Mouse (Mus musculus): ENCODE results near the gene Cnn2. TPM values are rescaled to one million over a fixed set of nuclear protein-coding genes. Genes with fewer than 3 reads are reported as not detected.
"Not testable (repeated sequence)": the region's sequence is repeated elsewhere in the genome, so short reads cannot be mapped to it uniquely, and the experiment has no call there.

Cnn2 gene
- polyA plus RNA-seq, 1 experiment: 4.4 TPM

GRCm38 (mm10) chr10:80032799-80033480 is 44.6 kb downstream of the Cnn2 start:
- Histone ChIP-seq H3K27ac (ENCODE audit: control insufficient read depth, insufficient read depth, low read depth, low read length) (no peak overlapping the region), H3K4me1 (ENCODE audit: control insufficient read depth, insufficient read depth, low read length) (peaks cover 9% of the 10 kb centered on the region), H3K27me3 (ENCODE audit: control insufficient read depth, insufficient read depth, low read length) (no peaks in the 10 kb centered on the region), H3K36me3 (ENCODE audit: control insufficient read depth, insufficient read depth, low read length) (no peaks in the 10 kb centered on the region), H3K4me3 (ENCODE audit: control insufficient read depth, low read depth, low read length) (no peak overlapping the region)
- TF ChIP-seq CTCF (IDR thresholded peaks at IDR 0.05; ENCODE audit: control insufficient read depth, insufficient read depth, insufficient replicate concordance, low read depth, low read length) (no peak), POLR2A (IDR thresholded peaks at IDR 0.05; ENCODE audit: control insufficient read depth, low read depth, low read length) (no peak)

DNA sequence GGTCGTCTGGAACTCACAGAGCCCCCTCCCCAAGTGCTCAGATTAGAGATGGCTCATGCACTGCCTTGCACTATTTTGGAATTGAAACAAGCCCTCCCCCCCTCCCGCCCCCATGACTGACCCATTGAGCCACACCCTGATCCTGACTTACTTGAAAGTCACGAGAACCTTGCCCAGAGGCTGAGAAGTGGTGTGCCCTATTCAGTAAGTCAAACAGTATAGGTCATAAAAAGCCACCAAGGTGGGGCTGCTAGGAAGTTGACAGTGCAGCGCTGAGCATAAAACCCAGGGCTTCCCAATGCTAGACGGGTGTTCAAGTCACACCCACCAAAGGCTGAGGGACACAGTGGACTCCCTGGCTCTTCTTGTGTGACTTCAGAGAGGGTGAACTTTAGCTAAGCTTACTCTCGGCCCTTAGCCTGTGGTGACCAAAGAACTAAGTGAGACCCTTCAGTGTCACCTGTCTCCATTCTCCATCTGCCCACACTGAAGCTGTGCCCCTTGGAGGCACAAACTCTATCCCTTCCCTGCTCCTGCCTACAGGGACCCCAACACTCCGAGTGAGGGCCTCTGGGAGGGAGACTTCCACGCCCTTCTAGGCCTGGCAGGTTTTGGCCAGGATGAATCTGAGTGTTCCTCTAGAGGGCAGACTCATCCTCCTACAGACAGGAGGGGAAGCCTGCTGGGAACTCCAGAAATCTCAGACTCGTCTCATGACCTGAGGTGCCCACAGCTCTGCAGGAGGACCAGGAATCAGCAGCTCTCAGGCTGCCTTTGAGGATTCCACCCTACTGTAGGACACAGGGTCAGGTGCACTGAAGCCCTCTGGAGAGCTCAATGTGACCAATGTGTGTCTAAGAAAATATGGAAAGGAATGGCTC is 45.4 kb downstream of the Cnn2 start:
- Histone ChIP-seq H3K4me1 (ENCODE audit: control insufficient read depth, insufficient read depth, low read length) (peaks cover 8% of the 10 kb centered on the region), H3K4me3 (ENCODE audit: control insufficient read depth, low read depth, low read length) (no peak overlapping the region), H3K27me3 (ENCODE audit: control insufficient read depth, insufficient read depth, low read length) (no peaks in the 10 kb centered on the region), H3K27ac (ENCODE audit: control insufficient read depth, insufficient read depth, low read depth, low read length) (peak overlapping the region; percentile 37; the same call in 1 of the 2 replicates), H3K36me3 (ENCODE audit: control insufficient read depth, insufficient read depth, low read length) (no peaks in the 10 kb centered on the region)
- TF ChIP-seq POLR2A (IDR thresholded peaks at IDR 0.05; ENCODE audit: control insufficient read depth, low read depth, low read length): no peak
- TF ChIP-seq CTCF (IDR thresholded peaks at IDR 0.05; ENCODE audit: control insufficient read depth, insufficient read depth, insufficient replicate concordance, low read depth, low read length): peak; percentile 31; the same call in 1 of the 2 replicates

DNA sequence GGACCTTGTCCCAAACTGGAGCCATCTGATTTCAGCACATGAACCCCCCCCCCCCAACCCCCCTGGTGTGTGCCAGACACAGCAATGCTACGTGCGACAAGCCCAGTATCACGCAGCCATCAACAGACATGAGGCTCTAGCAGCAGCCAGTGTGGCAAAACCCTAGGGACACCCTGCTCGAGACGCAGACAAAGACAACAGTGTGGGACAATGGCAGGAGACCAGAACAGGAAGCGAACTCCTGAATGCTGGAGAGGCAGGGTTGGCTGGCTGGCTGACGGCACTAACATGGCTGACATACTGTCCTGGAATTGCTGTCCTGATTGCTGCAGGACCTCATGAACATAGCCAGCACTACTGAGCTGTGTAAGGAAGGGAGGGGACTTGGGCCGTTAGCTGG is 46.8 kb downstream of the Cnn2 start:
- no peak for TF ChIP-seq CTCF (IDR thresholded peaks at IDR 0.05; ENCODE audit: control insufficient read depth, insufficient read depth, insufficient replicate concordance, low read depth, low read length)
- no peaks in the 10 kb centered on the region for H3K27me3 ChIP-seq (ENCODE audit: control insufficient read depth, insufficient read depth, low read length)
- H3K27ac ChIP-seq (ENCODE audit: control insufficient read depth, insufficient read depth, low read depth, low read length): no peak overlapping the region
- H3K36me3 ChIP-seq (ENCODE audit: control insufficient read depth, insufficient read depth, low read length): no peaks in the 10 kb centered on the region
- H3K4me1 ChIP-seq (ENCODE audit: control insufficient read depth, insufficient read depth, low read length): peaks cover 7% of the 10 kb centered on the region
- no peak overlapping the region for H3K4me3 ChIP-seq (ENCODE audit: control insufficient read depth, low read depth, low read length)

DNA sequence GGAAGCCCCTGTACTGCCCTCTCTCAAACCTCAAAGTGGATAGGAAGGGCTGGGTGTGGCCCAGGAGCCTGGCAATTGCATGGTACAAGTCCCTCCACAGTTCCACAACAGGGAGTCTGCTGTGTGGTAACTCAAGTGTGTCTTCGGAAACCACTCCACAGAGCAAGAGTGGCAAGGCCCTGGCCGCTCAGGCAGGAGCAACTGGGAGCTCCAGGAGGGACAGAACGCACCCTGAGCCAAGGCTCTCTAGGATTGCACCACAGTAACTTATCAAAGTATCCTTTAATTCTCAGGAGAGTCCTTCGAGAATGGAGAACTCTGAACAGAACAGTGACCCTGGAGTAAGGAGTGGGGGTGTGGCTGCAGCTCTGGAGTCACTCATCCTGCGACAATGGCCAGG is 47.3 kb downstream of the Cnn2 start:
- no peaks in the 10 kb centered on the region for H3K27me3 ChIP-seq (ENCODE audit: control insufficient read depth, insufficient read depth, low read length)
- no peaks in the 10 kb centered on the region for H3K36me3 ChIP-seq (ENCODE audit: control insufficient read depth, insufficient read depth, low read length)
- peaks cover 7% of the 10 kb centered on the region for H3K4me1 ChIP-seq (ENCODE audit: control insufficient read depth, insufficient read depth, low read length)
- H3K4me3 ChIP-seq (ENCODE audit: control insufficient read depth, low read depth, low read length): no peak overlapping the region
- no peak overlapping the region for H3K27ac ChIP-seq (ENCODE audit: control insufficient read depth, insufficient read depth, low read depth, low read length)
- TF ChIP-seq CTCF (IDR thresholded peaks at IDR 0.05; ENCODE audit: control insufficient read depth, insufficient read depth, insufficient replicate concordance, low read depth, low read length): no peak
- no peak for TF ChIP-seq POLR2A (IDR thresholded peaks at IDR 0.05; ENCODE audit: control insufficient read depth, low read depth, low read length)

DNA sequence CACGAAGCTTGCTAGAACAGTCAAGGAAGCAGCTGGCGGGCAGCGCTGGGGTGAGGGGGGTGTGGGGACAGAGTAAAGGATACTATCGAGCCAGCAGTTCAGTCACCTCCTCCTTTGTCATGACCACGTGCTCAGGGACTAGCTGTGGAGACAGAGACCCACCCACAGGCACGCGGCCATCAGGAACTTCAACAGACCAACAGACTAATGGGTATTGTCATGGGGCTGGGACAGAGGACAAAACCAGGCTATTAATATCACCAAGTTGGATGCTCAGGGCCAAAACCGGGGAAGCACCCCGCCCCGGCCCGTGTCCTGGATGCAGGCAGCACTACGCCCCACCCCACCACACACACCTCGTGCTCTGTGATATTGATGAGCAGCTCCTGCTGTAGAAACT is 48.4 kb downstream of the Cnn2 start:
- no peaks in the 10 kb centered on the region for H3K27me3 ChIP-seq (ENCODE audit: control insufficient read depth, insufficient read depth, low read length)
- no peaks in the 10 kb centered on the region for H3K36me3 ChIP-seq (ENCODE audit: control insufficient read depth, insufficient read depth, low read length)
- H3K4me1 ChIP-seq (ENCODE audit: control insufficient read depth, insufficient read depth, low read length): peaks cover 7% of the 10 kb centered on the region
- no peak overlapping the region for H3K27ac ChIP-seq (ENCODE audit: control insufficient read depth, insufficient read depth, low read depth, low read length)
- TF ChIP-seq CTCF (IDR thresholded peaks at IDR 0.05; ENCODE audit: control insufficient read depth, insufficient read depth, insufficient replicate concordance, low read depth, low read length): no peak
- no peak for TF ChIP-seq POLR2A (IDR thresholded peaks at IDR 0.05; ENCODE audit: control insufficient read depth, low read depth, low read length)
- no peak overlapping the region for H3K4me3 ChIP-seq (ENCODE audit: control insufficient read depth, low read depth, low read length)

DNA sequence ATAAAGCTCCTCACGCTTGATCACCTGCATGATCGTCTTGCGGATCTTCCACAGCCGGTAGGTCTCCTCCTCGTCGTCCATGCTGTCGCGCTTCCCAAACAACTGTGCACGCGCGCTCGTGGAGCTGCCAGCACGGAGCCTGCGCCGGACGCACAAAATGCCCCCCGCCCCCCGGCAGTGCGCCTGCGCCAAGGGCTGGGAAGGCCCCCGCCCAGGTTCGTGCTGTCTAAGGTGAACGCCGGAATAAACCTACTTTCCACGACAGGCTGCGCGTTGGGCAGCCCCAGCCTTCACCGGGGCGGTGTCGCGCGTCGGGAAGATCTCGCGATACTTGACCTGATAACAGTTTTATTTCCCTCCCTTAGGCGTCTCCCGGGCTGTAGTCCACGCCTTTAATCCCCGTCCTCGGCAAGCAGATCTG is 51.2 kb downstream of the Cnn2 start, which contains the start of gene Polr2e:
Polr2e (minus strand) TSS at position 237 of the 421 bp plus-strand sequence.
- H3K27me3 ChIP-seq (ENCODE audit: control insufficient read depth, insufficient read depth, low read length): no peaks in the 10 kb centered on the region
- peak within 1 kb of the TSS; percentile 92 for H3K4me3 ChIP-seq (ENCODE audit: control insufficient read depth, low read depth, low read length)
- peaks cover 7% of the 10 kb centered on the region for H3K4me1 ChIP-seq (ENCODE audit: control insufficient read depth, insufficient read depth, low read length)
- H3K36me3 ChIP-seq (ENCODE audit: control insufficient read depth, insufficient read depth, low read length): no peaks in the 10 kb centered on the region
- H3K27ac ChIP-seq (ENCODE audit: control insufficient read depth, insufficient read depth, low read depth, low read length): peak within 1 kb of the TSS; percentile 77
- TF ChIP-seq POLR2A (IDR thresholded peaks at IDR 0.05; ENCODE audit: control insufficient read depth, low read depth, low read length) (peak; percentile 89), CTCF (IDR thresholded peaks at IDR 0.05; ENCODE audit: control insufficient read depth, insufficient read depth, insufficient replicate concordance, low read depth, low read length) (no peak)

- H3K27me3 ChIP-seq (ENCODE audit: control insufficient read depth, insufficient read depth, low read length); H3K27ac ChIP-seq (ENCODE audit: control insufficient read depth, insufficient read depth, low read depth, low read length); H3K4me3 ChIP-seq (ENCODE audit: control insufficient read depth, low read depth, low read length); H3K36me3 ChIP-seq (ENCODE audit: control insufficient read depth, insufficient read depth, low read length); H3K4me1 ChIP-seq (ENCODE audit: control insufficient read depth, insufficient read depth, low read length): not testable (repeated sequence)
Observed at GRCm38 (mm10) chr10:80041409-80042060, 53.2 kb downstream of the Cnn2 start.

All from testis, adult 2 months (tissue).